14 mouse cellular contexts compared by ENCODE assay signal in genomic region chr2:51374636-51375035, GRCm38 (mm10).
"Had no signal": no experiment of that assay in that cellular context is flagged by ENCODE, and none has a peak within 500 bp of the region (broad histone marks: within the 10 kb centered on the region; RNA-seq: fewer than 3 reads in every experiment).

No protein-coding gene starts in this region.

- DNase-seq: gastrocnemius, postnatal 14 days; gastrocnemius, postnatal 36 days; heart, adult 11 months; heart, adult 2 months; heart, postnatal 14 days; heart, postnatal 36 days; kidney, adult 11 months; kidney, adult 2 months; kidney, adult 9 months; kidney, postnatal 14 days; kidney, postnatal 36 days; layer of hippocampus, adult 9-11 months; layer of hippocampus, postnatal 36 days; left cerebral cortex, postnatal 4 days had no signal
